Mouse (Mus musculus) embryo, embryonic 9.5 days (tissue): Measurements from ENCODE around the gene Rilp.

Source experiments
- DNase-seq: peaks from one replicate; pipeline ENCODE4 v3.0.0-alpha.2; 2017; ENCODE audit errors: extremely low spot score

The Rilp gene

GRCm38 (mm10) chr11:75558101-75558500, 48.2 kb downstream of the Rilp start:
- DNase-seq = no peak

DNA sequence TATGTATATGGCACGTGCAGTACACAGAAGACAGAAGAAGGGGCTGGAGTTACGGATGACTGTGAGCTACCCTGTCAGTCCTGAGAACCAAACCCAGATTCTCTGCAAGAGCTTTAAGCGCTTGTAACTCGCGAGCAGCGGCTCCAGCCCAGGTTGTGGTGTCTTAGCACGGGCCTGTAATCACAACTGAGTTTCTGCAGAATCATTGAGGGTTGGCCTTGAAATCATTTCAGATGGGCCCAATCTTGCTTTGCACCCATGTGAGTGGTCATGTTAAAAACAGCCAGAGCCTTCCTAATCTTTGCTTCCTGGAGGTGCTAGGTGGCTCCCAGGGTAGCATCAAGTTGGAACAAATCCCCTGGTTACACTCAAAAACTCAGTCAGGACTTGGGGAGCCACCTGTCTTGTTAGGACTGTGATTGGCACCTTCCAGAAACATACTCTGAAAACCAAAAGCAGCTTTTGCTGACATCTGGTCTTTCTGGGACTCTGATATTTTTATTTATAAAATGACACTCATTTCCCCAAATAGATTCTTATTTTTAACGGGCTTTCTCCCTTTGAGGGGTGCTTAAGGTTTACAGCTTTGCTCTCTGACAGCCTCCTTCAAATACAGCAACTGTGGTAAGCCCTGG, 50.1 kb downstream of the Rilp start:
- no peak for DNase-seq

- DNase-seq = no peak
Observed at GRCm38 (mm10) chr11:75560530-75561409, 50.9 kb downstream of the Rilp start.

DNA sequence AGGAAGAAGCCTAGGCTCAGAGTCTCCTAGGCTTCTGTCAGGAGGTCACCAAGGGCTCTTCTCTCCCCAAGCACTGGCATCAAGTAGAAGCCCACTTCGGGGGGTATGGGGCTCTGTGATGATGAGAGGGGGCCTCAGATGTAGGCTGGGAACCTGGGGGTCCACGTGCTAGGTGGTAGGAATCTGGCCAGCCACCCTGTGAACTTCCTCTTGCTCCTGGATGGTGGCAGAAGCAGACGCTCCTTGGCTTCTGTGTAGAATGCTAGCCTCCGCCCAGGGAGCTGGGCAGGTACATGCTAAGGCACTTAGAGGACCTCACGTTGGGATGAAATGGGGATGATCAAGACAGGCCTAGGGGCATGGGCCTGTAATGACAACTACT, 51.5 kb downstream of the Rilp start:
- DNase-seq = no peak
